Mouse (Mus musculus) liver, adult 2 months (tissue): Measurements from ENCODE around the gene Lrpap1.

ENCODE experiments used
- CTCF ChIP-seq: fragments of 200-500 bp; IDR thresholded peaks from 2 replicates; pipeline ENCODE4 v1.5.1; 2011; ENCODE audit warnings: low read depth, low read length, control low read depth
- POLR2A ChIP-seq: fragments of 200-500 bp; IDR thresholded peaks from 2 replicates; pipeline ENCODE4 v1.6.1; 2011; ENCODE audit warnings: low read length, control low read depth; ENCODE audit not compliant: insufficient read depth; ENCODE audit errors: extremely low read depth

DNA sequence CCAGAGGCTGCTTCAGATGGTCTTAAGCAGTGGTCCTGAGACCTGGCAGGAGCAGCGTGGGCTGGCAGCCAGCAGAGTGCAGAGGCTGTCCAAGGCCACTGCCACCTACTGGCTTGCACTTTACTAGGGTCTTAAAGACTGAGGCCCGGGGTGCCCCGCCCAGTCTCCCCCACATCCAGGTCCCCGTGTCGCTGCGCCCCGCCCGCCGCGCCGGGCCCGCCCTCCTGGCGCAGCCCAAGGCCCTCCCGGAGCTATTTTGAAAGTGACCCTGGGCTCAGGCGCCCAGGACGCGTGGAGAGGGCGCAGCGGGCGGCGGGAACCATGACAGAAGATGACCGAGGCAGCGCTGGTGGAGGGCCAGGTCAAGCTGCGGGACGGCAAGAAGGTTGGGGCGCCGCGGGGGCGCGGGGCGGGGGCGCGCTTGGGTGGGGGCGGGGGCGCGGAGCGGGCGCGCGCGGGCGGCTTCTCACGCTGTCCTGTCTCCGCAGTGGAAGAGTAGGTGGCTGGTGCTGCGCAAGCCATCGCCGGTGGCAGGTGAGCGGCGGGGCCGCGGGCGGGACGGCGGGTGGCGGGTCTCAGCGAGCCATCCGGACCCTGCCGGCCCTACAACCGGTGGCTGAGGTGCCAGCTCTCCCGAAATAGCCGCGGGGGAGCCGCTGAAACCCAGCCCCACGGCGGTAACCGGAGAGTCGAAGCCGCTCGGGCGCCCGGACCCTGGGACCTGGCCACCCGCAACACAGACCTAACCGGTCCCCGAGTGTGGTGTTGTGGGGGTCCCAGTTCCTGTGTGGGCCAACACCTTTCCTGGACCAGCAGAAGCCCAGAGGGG is 48.7 kb downstream of the Lrpap1 start, which contains the start of gene Dok7:
- TF ChIP-seq CTCF (0 out of 2 replicates have a peak, but pooled peaks have one; percentile 5), POLR2A (no peak)
